Mouse (Mus musculus) bone marrow, adult 2 months (tissue): ENCODE measurements at regions not wholly inside any gene's neighbourhood (a gene's known extent, or its start where the extent isn't known, plus 50 kb on each side); places are given as distances from the start of the nearest gene placed in this dataset.
"Not testable (repeated sequence)": the region's sequence is repeated elsewhere in the genome, so short reads cannot be mapped to it uniquely, and the experiment has no call there.

Experiments used
- H3K27ac ChIP-seq: fragments of 200-500 bp; 2 replicates; pipeline ENCODE4 v1.5.1; 2012; ENCODE audit warnings: low read depth, mild to moderate bottlenecking, control low read depth, inconsistent platforms, low read length; ENCODE audit not compliant: control insufficient read depth, poor library complexity, insufficient read depth
- H3K4me1 ChIP-seq: fragments of 200-500 bp; 2 replicates; pipeline ENCODE4 v1.6.1; 2011; ENCODE audit warnings: low read length; ENCODE audit not compliant: control insufficient read depth, insufficient read depth
- H3K4me3 ChIP-seq: fragments of 200-500 bp; replicated peaks from 2 replicates; pipeline ENCODE3; 2011; ENCODE audit warnings: mild to moderate bottlenecking, low read depth, low read length, control low read depth; ENCODE audit not compliant: control insufficient read depth
- CTCF ChIP-seq: fragments of 200-500 bp; IDR thresholded peaks from 2 replicates; pipeline ENCODE4 v1.5.1; 2011; ENCODE audit warnings: low read length, control low read depth; ENCODE audit not compliant: control insufficient read depth, insufficient read depth
- POLR2A ChIP-seq: fragments of 200-500 bp; IDR thresholded peaks from 2 replicates; pipeline ENCODE4 v1.6.1; 2011; ENCODE audit warnings: low read depth, mild to moderate bottlenecking, control low read depth, low read length, borderline replicate concordance; ENCODE audit not compliant: control insufficient read depth
- whole genome bisulfite sequencing: fragments of 180-500 bp; shearing (Covaris S2); methylation state at CpG from one replicate; pipeline ENCODE4 v1.1.7; 2018; 5-methylcytosine and 5-hydroxymethylcytosine counted together

GRCm38 (mm10) chr2:166465531-166465930 is 248.1 kb downstream of the Prex1 start:
- H3K4me3 ChIP-seq: no peak overlapping the region
- TF ChIP-seq CTCF (no peak), POLR2A (no peak)
- 75% methylated on average over 5 of the region's 5 CpGs for WGBS
- peaks cover 3% of the 10 kb centered on the region; the same call in 1 of the 2 replicates for H3K4me1 ChIP-seq
- no peak overlapping the region for H3K27ac ChIP-seq

GRCm38 (mm10) chr2:166463539-166463938 is 250.1 kb downstream of the Prex1 start:
- WGBS: 70% methylated on average over 9 of the region's 9 CpGs
- TF ChIP-seq CTCF (no peak), POLR2A (no peak)

GRCm38 (mm10) chr2:166461956-166462355 is 251.7 kb downstream of the Prex1 start:
- no peak for TF ChIP-seq CTCF
- no peak for TF ChIP-seq POLR2A
- 86% methylated on average over 3 of the region's 3 CpGs for WGBS
- peaks cover 8% of the 10 kb centered on the region for H3K4me1 ChIP-seq
- no peak overlapping the region for H3K4me3 ChIP-seq
- H3K27ac ChIP-seq: no peak overlapping the region

More at GRCm38 (mm10) chr2:166463539-166463938, 250.1 kb downstream of the Prex1 start:
- no peak overlapping the region for H3K4me3 ChIP-seq
- H3K27ac ChIP-seq: no peak overlapping the region
- H3K4me1 ChIP-seq: peaks cover 6% of the 10 kb centered on the region

- TF ChIP-seq POLR2A (no peak), CTCF (no peak)
Measured at GRCm38 (mm10) chr2:166461103-166461502, 252.5 kb downstream of the Prex1 start.

GRCm38 (mm10) chr2:166459955-166460354 is 253.7 kb downstream of the Prex1 start:
- 22% methylated on average over 9 of the region's 9 CpGs for WGBS
- Histone ChIP-seq H3K4me1 (peaks cover 8% of the 10 kb centered on the region), H3K4me3 (no peak overlapping the region), H3K27ac (no peak overlapping the region)
- TF ChIP-seq CTCF (no peak), POLR2A (no peak)

More at GRCm38 (mm10) chr2:166461103-166461502, 252.5 kb downstream of the Prex1 start:
- no peak overlapping the region for H3K4me3 ChIP-seq
- H3K4me1 ChIP-seq: peaks cover 8% of the 10 kb centered on the region
- no peak overlapping the region for H3K27ac ChIP-seq
- 89% methylated on average over 3 of the region's 3 CpGs for WGBS

GRCm38 (mm10) chr2:166458953-166459352 is 254.7 kb downstream of the Prex1 start:
- Histone ChIP-seq H3K4me3 (no peak overlapping the region), H3K4me1 (peaks cover 8% of the 10 kb centered on the region), H3K27ac (peak overlapping the region; percentile 16)
- 19% methylated on average over 9 of the region's 9 CpGs for WGBS
- no peak for TF ChIP-seq CTCF
- TF ChIP-seq POLR2A: no peak

GRCm38 (mm10) chr2:166457381-166458172 is 256.1 kb downstream of the Prex1 start:
- H3K4me3 ChIP-seq: no peak overlapping the region
- H3K27ac ChIP-seq: no peak overlapping the region
- 63% methylated on average over 16 of the region's 16 CpGs for WGBS
- H3K4me1 ChIP-seq: peaks cover 8% of the 10 kb centered on the region
- TF ChIP-seq POLR2A (no peak), CTCF (no peak)

GRCm38 (mm10) chr2:166454160-166454888 is 259.3 kb downstream of the Prex1 start:
- not testable (repeated sequence) for H3K4me3 ChIP-seq, H3K4me1 ChIP-seq, H3K27ac ChIP-seq
- 66% methylated on average over 2 of the region's 7 CpGs for WGBS
